Mouse (Mus musculus): ENCODE results near the gene Pbxip1.

Pbxip1 gene

DNA sequence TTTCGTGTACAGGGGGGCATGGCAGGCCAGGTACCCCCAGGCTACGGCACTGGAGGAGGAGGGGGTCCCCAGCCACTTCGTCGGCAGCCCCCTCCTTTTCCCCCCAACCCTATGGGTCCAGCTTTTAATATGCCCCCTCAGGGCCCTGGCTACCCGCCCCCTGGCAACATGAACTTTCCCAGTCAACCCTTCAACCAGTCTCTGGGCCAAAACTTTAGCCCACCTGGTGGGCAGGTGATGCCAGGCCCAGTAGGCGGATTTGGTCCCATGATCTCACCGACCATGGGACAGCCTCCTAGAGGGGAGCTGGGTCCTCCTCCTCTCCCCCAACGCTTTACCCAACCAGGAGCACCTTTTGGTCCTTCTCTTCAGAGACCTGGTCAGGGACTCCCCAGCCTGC lies 3.9 kb upstream of the Pbxip1 start:
- DNase-seq (ENCODE audit: low spot score): no peak

DNA sequence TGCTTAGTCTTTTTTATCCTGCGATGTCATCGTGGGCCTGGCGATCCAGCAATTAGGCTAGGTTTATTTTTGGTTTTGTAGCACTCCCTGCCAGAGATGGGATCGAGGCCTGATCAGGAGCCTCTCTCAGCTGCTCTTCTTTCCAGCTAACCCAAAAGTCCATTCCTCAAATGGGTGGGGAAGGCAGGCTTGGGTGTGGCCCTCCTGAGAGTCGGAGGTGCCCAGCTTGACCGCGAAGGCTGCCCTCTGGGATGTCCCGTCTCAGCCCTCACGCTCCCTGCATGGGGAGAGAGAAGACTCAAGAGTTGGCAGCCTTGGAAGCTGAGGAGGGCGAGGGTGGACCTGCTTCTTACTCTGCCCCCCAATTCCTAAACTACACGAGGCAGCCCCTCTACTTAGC lies 2.0 kb upstream of the Pbxip1 start:
- DNase-seq (ENCODE audit: low spot score): no peak

- no peak for DNase-seq (ENCODE audit: low spot score)
Measured at GRCm38 (mm10) chr3:89435041-89435440, 1.5 kb upstream of the Pbxip1 start.

DNA sequence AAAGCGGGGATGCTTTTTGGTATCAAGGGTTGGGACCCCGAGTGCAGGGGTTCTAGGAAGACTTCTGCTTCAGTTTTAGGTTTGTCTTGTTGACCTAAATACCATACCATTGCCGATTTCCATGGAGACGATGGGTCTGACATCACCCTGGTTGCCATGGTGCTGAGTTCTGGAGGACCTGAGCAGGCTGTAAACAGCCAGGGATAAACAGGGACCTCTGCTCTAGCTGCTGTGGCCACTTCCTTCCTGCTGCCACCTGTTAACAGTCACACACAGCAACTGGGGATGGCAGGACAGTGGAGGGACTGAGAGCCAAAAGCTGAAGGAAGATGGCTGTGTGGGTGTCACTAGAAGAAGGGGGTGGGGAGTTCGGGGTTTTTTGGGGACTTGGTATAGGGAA lies 763 bp downstream of the Pbxip1 start:
- DNase-seq (ENCODE audit: low spot score): no peak

DNA sequence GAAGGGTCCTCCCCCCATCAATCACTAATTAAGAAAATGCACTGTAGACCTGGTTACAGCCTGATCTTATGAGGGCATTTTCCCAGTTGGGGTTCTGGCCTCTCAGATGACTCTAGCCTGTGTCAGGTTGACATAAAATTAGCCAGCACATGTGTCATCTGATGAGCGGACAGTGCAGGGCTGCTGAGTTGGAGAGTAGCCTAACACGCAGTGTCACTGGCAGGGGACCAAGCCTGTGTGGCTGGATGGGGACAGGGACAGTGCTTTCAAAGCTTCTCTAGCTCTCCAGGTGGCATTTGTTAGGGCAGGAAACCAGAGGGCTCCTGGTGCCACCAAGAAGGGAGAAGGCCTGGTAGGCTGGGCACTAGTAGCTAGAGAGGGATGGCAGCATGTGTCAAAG lies 4.2 kb downstream of the Pbxip1 start:
- no peak for DNase-seq (ENCODE audit: low spot score)

DNA sequence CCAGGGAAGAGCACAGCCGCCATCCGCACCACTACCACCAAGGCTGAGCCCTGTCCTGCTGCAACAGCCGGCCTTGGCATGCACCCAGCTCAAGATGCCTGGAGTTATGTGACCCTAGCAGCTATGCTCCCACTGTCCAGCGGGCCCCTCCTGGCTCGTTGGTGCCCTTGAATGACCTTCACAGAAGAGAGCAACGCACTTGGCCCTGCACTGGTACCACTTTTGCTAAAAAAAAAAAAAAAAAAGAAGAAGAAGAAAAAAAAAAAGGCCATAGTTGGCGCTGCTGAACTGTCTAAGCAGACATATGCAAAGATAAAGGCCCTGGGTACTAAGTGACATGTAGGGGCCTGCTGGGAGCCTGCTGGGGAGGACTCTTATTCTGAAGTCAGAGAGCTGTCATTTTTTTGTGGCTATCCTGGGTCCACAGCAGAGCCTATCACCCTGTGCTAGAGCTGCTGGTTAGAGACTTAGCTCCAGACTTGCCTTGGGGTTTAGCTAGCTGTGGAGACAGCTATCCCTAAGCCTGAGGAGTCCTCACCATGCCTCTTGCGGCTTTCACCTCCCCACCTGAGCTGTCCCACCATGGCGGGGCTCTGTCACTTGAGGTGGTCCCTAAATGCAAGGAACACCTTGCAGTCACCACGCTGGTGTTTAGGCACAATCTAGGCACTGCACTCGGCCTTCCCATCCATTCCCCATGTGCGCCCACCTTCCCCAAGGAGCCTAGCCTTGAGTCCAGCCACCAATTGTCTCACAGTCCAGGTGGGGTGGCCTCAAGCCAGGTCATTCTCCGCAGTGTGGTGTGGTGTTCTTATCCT lies 12.4 kb downstream of the Pbxip1 start:
- no peak for DNase-seq (ENCODE audit: low spot score)

DNA sequence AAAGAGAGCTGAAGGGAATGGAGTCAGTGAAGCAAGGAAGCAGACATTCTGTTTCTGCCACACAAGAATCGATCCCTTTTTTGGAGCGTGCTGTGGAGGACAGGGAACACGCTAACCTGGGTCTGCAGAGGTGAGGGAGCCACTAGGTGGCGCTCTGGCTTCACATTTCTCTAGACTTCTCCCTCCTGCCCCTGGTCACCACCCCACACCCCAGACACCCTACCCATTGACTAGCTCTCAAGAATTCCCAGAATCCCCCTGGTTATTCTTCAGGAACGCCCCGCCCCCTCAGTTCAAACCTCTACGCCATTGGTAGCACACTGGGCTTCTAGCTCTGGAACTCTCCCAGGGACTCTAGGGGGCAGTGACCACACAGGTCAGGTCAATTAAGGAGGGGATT lies 13.0 kb downstream of the Pbxip1 start:
- DNase-seq (ENCODE audit: low spot score): no peak

GRCm38 (mm10) chr3:89451916-89452315 lies 15.4 kb downstream of the Pbxip1 start:
- DNase-seq (ENCODE audit: low spot score): no peak

- DNase-seq (ENCODE audit: low spot score): no peak
Measured at GRCm38 (mm10) chr3:89454401-89455177, 18.1 kb downstream of the Pbxip1 start, which contains the start of gene Pmvk. Gene Pmvk, plus strand, starts transcription at chr3:89454541.

DNA sequence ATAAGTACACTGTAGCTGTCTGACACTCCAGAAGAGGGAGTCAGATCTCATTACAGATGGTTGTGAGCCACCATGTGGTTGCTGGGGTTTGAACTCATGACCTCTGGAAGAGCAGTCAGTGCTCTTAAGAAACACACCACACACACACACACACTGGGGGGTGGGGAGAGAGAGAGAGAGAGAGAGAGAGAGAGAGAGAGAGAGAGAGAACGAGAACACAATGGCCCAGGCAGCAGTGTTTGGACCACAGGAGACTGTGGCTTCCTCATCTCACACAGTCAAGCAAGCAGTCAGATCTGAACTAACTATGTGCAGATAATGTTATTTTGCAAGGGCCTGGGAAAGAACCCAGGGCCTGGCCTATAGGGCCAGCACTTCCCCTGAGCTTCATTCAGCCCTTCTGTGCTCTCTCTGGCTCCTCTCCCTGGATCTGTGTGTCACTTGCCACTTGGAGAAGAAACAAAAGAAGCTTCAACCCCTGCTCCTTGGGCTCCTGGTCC lies 19.3 kb downstream of the Pbxip1 start:
- no peak for DNase-seq (ENCODE audit: low spot score)

DNA sequence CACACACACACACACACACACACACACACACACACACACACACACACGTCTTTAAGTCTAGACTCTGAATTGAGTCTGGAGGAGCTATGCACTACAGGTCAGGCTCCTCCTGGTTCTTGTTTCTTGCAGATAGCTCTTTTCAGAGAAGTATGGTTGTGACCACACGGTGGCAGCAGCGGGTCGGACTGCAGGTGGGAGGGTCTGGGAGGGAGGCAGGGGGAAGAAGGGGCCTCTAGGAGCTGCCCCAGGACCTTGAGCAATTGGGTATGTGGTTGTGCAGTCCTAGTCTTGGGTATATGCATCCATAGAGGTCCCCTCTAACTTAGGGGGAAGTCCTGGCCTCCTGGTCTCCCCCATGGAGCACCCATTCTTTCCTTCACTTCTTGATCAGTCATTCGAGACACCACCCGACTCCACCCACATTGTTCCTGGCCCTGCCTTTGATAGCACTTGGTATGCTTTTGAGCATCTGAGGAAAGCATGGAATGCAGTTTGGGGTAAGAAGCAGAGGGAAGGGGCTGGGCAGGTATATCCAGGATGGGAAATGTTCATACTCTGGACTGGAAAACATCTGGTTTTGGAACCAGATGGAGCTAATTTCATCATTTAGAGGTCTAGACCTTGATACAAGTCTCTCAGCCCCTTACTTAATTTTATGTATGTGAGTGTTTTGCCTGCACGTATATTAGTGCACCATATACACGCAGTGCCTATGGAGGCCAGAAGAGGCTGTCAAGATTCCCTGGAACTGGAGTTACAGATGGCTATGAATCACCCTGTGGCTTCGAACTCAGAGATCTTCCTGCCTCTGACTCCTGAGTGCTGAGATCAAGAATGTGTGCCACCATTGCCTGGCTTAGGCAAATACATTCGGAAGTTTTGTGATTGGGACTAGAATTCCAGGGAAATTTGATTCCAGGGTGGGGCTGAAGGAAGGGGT lies 20.5 kb downstream of the Pbxip1 start:
- DNase-seq (ENCODE audit: low spot score): no peak

DNA sequence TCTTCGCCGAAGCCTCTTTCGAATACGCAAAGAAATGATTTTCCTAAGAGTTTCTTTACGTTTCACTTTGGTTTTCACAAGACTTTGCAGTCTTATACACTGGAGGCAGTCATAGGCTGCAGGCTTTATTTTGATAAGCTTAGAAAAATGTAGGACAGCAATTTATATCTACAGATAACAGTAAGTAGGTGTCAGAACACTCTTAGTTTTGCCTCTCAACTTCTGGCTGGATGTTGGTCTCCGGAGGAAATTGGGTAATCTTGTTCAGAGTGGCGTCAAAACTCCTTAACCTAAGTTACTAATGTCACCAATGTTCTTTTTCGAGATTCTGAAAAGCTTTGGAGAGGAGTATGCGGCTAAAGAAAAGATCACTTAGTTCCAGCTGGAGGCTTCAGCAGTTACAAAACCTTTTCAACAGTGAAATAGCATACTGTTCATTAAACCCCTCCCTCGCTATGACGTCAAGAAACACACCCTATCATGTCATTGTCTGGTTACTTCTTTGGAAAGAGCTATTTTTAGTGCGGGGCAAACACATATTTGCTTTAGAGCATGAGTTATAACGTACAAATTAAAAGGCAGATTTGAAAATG lies 22.0 kb downstream of the Pbxip1 start:
- no peak for DNase-seq (ENCODE audit: low spot score)

DNA sequence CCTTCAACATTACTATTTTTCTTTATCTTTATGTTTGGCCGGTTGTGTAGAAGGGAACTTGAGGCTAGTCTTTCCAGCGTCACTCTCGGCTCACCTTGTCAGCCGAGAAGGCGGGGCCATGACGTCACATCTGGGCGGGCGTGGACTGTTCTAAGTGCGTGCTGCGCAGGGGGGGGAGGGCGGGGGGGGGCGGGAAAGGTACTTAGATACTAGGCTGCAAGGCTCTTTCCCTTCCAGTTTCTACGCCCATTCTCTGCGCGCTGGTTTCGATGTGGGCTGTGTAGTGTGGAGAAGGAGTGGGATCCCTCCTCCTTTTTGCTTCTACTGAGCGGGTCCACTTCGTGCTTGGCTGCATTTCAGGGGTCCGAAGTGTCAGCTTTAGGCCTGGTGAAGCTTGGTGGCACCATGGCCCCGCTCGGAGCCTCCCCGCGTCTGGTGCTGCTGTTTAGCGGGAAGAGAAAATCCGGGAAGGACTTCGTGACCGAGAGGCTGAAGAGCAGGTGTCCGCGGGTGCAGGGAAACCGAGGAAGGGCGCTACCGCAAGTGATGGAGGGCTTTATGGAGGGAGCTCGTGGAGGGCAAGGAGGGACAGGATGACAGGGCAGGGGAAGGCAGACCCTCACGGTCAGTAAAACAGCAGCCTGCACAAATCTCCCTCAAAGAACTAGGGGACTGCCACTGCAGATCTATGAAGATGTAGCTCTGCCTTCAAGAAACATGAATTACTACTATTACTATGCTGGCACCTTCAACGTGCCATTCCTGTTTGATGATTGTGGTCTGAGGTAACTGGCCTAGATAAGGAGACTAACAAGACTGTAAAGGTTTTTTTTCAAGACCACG lies 22.7 kb downstream of the Pbxip1 start:
- DNase-seq (ENCODE audit: low spot score): peak; percentile 71

- DNase-seq (ENCODE audit: low spot score): no peak
Measured at GRCm38 (mm10) chr3:89468268-89468667, 31.8 kb downstream of the Pbxip1 start.

GRCm38 (mm10) chr3:89472280-89472679 lies 35.8 kb downstream of the Pbxip1 start:
- no peak for DNase-seq (ENCODE audit: low spot score)

GRCm38 (mm10) chr3:89473838-89474237 lies 37.3 kb downstream of the Pbxip1 start:
- no peak for DNase-seq (ENCODE audit: low spot score)

- no peak for DNase-seq (ENCODE audit: low spot score)
Measured at GRCm38 (mm10) chr3:89479055-89479454, 42.5 kb downstream of the Pbxip1 start.

- DNase-seq (ENCODE audit: low spot score): no peak
Measured at GRCm38 (mm10) chr3:89481488-89481887, 45.0 kb downstream of the Pbxip1 start.

DNA sequence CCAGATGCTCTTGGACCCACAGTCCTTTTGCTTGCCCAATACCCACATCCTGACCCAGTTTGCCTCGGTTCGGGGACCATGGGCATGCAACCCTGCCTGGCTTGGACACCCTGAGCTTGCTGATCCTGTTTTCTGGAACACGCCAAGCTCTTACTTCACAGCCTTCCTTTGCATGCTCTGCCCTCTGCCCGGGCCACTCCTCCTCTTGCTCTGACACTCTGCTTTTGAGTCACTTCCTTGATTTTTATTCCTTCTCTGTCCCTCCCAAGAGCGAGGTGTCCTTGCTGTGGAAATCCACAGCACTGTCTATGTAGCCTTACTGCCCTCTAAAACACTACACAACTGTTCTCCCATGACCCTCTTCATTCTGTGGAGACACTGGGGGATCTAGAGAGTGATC lies 45.7 kb downstream of the Pbxip1 start:
- no peak for DNase-seq (ENCODE audit: low spot score)

GRCm38 (mm10) chr3:89484766-89485524 lies 48.4 kb downstream of the Pbxip1 start:
- DNase-seq (ENCODE audit: low spot score): peak; percentile 51
